Mouse (Mus musculus) kidney, embryonic 15.5 days (tissue): ENCODE data around the gene Dpy19l3. TPM values are rescaled to one million over a fixed set of nuclear protein-coding genes. Genes with fewer than 3 reads are reported as not detected.

ENCODE experiments used
- ATAC-seq: fragments of 200-750 bp; cut with Nextera tagmentation; replicated peaks from 2 replicates; pipeline ENCODE4 v1.8.0; 2017; ENCODE audit warnings: moderate TSS enrichment; ENCODE audit not compliant: low FRiP score
- H3K27ac ChIP-seq: fragments of 300-500 bp; sonication (generic); 2 replicates; pipeline ENCODE4 v1.5.1; 2015; ENCODE audit warnings: mild to moderate bottlenecking, inconsistent platforms
- H3K27me3 ChIP-seq: fragments of 300-500 bp; sonication (generic); 2 replicates; pipeline ENCODE4 v1.6.1; 2015; ENCODE audit warnings: inconsistent platforms
- H3K36me3 ChIP-seq: fragments of 300-500 bp; sonication (generic); 2 replicates; pipeline ENCODE4 v1.6.1; 2015; ENCODE audit warnings: inconsistent platforms
- H3K4me1 ChIP-seq: fragments of 300-500 bp; sonication (generic); 2 replicates; pipeline ENCODE4 v1.6.1; 2015; ENCODE audit warnings: inconsistent platforms
- H3K4me2 ChIP-seq: fragments of 300-500 bp; sonication (generic); 2 replicates; pipeline ENCODE4 v1.6.1; 2015; ENCODE audit warnings: moderate library complexity, mild to moderate bottlenecking, inconsistent platforms
- H3K4me3 ChIP-seq: fragments of 300-500 bp; sonication (generic); replicated peaks from 2 replicates; pipeline ENCODE4 v1.5.1; 2015; ENCODE audit warnings: mild to moderate bottlenecking, inconsistent platforms
- H3K9ac ChIP-seq: fragments of 300-500 bp; sonication (generic); 2 replicates; pipeline ENCODE4 v1.6.1; 2015; ENCODE audit warnings: mild to moderate bottlenecking, inconsistent platforms
- H3K9me3 ChIP-seq: fragments of 300-500 bp; sonication (generic); replicated peaks from 2 replicates; pipeline ENCODE4 v1.6.1; 2016; ENCODE audit warnings: inconsistent platforms
- WGBS: fragments of 180-500 bp; shearing (Covaris S2); methylation state at CpG from one replicate; pipeline ENCODE4 v1.1.7; 2015; ENCODE audit warnings: mixed read lengths; 5-methylcytosine and 5-hydroxymethylcytosine counted together
- polyA plus RNA-seq: library from polyadenylated mRNA; unstranded; fragments of >200 nt; fragmentation: Nextera tagmentation; extraction: Ambion mirVana; gene quantifications from 2 replicates; pipeline ENCODE4 v1.2.1, GENCODE M21; 2015

Dpy19l3 gene
- 26.1 and 26.9 TPM in 2 replicates for polyA plus RNA-seq

DNA sequence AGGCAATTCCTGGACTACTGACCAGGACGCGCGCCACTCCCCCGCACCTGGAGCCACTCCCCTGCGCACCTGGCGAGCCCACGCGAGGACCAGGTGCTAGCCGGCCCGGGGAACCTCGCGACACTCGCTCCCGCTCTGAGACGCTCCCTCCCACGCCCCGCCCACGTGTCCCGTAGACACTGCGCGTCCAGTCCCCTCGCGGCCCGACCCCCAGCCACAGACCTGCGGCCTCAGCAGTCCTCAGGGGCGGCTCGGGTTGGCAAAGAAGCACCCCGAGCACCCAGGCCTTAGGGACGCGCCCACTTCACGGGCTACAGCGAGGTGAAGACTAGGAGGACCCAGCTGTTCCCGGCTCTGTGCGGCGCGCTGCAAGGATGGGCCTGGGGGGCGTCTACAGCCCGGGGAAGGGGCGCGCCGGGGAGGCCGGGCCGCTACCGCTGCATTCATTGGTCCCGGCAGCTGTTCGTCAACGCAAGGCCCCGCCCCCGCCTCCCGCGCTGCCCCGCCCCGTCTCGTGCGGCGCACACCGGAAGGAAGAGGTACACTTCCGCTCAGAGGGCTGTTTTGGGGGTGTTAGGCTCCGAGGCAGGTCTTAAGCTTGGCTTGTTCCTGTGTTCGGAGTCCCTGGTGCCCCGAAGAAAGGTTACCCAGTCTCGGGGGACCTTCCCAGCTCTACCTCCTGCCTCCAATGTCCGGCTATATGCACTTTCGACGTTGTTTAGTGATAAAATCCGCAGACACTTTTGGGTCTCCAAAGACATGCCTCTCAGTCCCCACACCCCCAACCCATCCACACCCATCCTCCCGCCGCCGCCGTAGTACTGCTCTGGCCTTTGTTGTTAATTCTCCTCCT is at the start of gene Dpy19l3:
Gene Dpy19l3 (minus strand): TSS at position 422 of the 853 bp plus-strand sequence.
- H3K27me3 ChIP-seq, result no peaks in the 10 kb centered on the region
- peak within 1 kb of the TSS; percentile 93 for H3K4me2 ChIP-seq
- H3K27ac ChIP-seq, result peak within 1 kb of the TSS; percentile 78
- under 1% methylated on average over 69 of the region's 70 CpGs for WGBS
- ATAC-seq, result peak; percentile 97
- H3K4me3 ChIP-seq, result peak within 1 kb of the TSS; percentile 83
- H3K9ac ChIP-seq, result peak within 1 kb of the TSS; percentile 68
- peaks cover 16% of the 10 kb centered on the region for H3K4me1 ChIP-seq
- peaks cover 23% of the 10 kb centered on the region for H3K36me3 ChIP-seq
- H3K9me3 ChIP-seq, result no peaks in the 10 kb centered on the region

- WGBS, result 21% methylated on average over 26 of the region's 26 CpGs
- H3K9ac ChIP-seq, result peak within 1 kb of the TSS; percentile 91
- peak within 1 kb of the TSS; percentile 89 for H3K27ac ChIP-seq
- H3K27me3 ChIP-seq, result no peaks in the 10 kb centered on the region
- H3K4me2 ChIP-seq, result peak within 1 kb of the TSS; percentile 66
- no peaks in the 10 kb centered on the region for H3K9me3 ChIP-seq
- peaks cover 31% of the 10 kb centered on the region for H3K36me3 ChIP-seq
- H3K4me1 ChIP-seq, result peaks cover 10% of the 10 kb centered on the region
- H3K4me3 ChIP-seq, result peak within 1 kb of the TSS; percentile 69
- ATAC-seq, result peak; percentile 96
Measured at GRCm38 (mm10) chr7:35802906-35803595, 48.8 kb upstream of the Dpy19l3 start, which contains the start of gene Zfp507. TSS of gene Zfp507 (minus strand) at chr7:35803003.

DNA sequence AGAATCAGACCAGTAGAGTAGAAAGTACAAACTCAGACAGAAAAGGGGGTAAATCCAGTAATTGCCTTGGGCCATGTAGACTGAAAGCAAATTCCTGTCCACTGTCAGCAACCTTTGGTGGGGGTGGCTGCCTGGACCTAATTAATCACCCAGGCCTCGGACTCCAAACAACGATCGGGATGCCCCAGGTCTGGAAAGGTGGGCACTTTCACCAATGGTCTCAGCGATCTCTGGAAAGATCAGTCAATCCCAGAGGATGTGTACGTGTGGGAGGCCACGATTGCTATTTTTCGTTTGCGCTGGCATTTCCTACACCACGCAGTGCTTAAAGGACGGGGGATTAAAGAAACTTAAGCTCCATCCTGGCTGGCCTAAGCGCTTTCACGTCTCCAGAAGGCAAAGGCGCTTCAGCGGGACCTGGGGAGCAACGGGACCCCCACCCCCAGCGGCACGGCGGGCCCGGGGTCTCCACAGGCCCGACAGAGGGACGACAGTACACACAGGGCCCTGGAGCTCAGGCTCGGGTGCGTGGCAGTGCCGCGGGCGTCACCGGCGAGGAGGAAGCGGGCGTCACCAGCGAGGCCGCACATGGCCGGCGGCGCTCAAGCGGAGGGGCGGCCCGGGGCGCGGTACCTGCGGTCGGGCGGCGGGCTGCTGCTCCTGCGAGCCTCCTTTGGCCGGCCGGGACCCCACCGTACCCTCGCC is 48.1 kb upstream of the Dpy19l3 start:
- H3K9ac ChIP-seq, result peak overlapping the region; percentile 91
- no peaks in the 10 kb centered on the region for H3K9me3 ChIP-seq
- H3K4me3 ChIP-seq, result peak overlapping the region; percentile 69
- peaks cover 38% of the 10 kb centered on the region for H3K36me3 ChIP-seq
- H3K4me2 ChIP-seq, result peak overlapping the region; percentile 66
- no peaks in the 10 kb centered on the region for H3K27me3 ChIP-seq
- H3K27ac ChIP-seq, result peak overlapping the region; percentile 89
- H3K4me1 ChIP-seq, result peaks cover 10% of the 10 kb centered on the region
- under 1% methylated on average over 29 of the region's 49 CpGs for WGBS
- ATAC-seq, result peak; percentile 90

- H3K4me2 ChIP-seq, result no peak overlapping the region
- no peak overlapping the region for H3K9ac ChIP-seq
- peaks cover 97% of the 10 kb centered on the region for H3K36me3 ChIP-seq
- H3K4me3 ChIP-seq, result no peak overlapping the region
- H3K4me1 ChIP-seq, result peaks cover 6% of the 10 kb centered on the region
- ATAC-seq, result no peak
- WGBS, result 68% methylated on average over 7 of the region's 7 CpGs
- no peaks in the 10 kb centered on the region for H3K9me3 ChIP-seq
- H3K27ac ChIP-seq, result no peak overlapping the region
- no peaks in the 10 kb centered on the region for H3K27me3 ChIP-seq
Measured at GRCm38 (mm10) chr7:35796123-35796522, 41.9 kb upstream of the Dpy19l3 start.

GRCm38 (mm10) chr7:35794145-35794664 is 40.0 kb upstream of the Dpy19l3 start:
- H3K27ac ChIP-seq, result no peak overlapping the region
- WGBS, result 79% methylated on average over 12 of the region's 12 CpGs
- 0 out of 2 replicates have a peak, but pooled peaks cover 2% of the 10 kb centered on the region for H3K4me1 ChIP-seq
- H3K9me3 ChIP-seq, result no peaks in the 10 kb centered on the region
- no peak overlapping the region for H3K4me2 ChIP-seq
- H3K9ac ChIP-seq, result no peak overlapping the region
- no peak overlapping the region for H3K4me3 ChIP-seq
- H3K27me3 ChIP-seq, result no peaks in the 10 kb centered on the region
- peaks cover 97% of the 10 kb centered on the region for H3K36me3 ChIP-seq
- no peak for ATAC-seq

DNA sequence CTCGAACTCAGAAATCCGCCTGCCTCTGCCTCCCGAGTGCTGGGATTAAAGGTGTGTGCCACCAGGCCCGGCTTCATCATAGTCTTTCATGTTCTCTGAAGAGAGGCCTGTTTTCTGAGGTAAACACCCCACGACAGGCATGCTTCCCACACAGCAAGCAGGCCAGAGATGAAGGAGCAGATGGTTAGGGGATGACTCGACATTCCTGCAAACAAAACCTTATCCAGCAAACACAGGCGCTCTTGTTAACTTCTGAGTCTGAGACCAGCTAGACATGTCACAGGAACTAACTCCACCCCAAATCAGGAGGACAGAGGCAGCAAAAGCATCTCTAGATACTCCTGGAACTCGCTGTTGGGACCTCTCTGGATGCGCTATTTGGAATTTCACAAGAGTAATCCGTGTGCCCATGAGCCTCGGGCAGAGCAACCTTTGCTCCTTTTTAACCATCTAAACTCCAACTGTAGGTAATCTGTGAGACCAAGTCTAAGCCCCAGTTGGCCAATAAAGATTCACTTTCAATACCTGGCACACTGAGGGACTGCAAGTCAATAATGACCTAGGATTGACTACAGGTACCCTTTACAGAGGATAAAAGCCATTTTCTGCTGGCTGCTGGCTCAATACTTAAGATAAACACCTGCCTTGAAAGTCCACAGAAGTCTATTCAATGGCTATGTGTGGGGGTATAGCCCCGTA is 38.0 kb upstream of the Dpy19l3 start:
- 0 out of 2 replicates have a peak, but pooled peaks cover 2% of the 10 kb centered on the region for H3K4me1 ChIP-seq
- H3K4me3 ChIP-seq, result no peak overlapping the region
- no peak overlapping the region for H3K4me2 ChIP-seq
- H3K9ac ChIP-seq, result no peak overlapping the region
- ATAC-seq, result no peak
- H3K27me3 ChIP-seq, result no peaks in the 10 kb centered on the region
- no peak overlapping the region for H3K27ac ChIP-seq
- H3K36me3 ChIP-seq, result peaks cover 94% of the 10 kb centered on the region
- 89% methylated on average over 12 of the region's 12 CpGs for WGBS
- H3K9me3 ChIP-seq, result no peaks in the 10 kb centered on the region

DNA sequence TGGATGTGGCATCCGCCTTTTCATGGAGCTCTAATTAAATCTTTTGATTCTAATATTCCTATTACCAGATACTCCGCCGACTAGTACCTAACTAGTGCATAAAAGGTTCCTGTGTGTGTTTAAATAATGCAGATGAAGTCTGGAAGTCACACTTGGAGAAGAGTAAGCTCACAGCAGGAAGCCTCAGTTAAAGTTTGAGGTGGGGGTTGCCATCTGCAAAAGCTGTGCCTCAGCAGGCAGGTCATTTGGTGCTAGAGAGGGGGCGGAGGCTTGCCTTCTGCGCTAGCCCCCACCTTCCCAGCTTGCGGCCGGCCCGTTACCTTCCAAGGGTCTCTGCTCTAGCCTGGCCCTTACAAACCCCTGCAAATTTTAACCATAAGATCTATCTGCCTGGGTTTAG is 36.7 kb upstream of the Dpy19l3 start:
- ATAC-seq, result no peak
- WGBS, result 51% methylated on average over 8 of the region's 8 CpGs
- no peak overlapping the region for H3K4me2 ChIP-seq
- no peak overlapping the region for H3K9ac ChIP-seq
- H3K4me3 ChIP-seq, result no peak overlapping the region
- H3K27ac ChIP-seq, result no peak overlapping the region
- no peaks in the 10 kb centered on the region for H3K9me3 ChIP-seq
- H3K4me1 ChIP-seq, result 0 out of 2 replicates have a peak, but pooled peaks cover 2% of the 10 kb centered on the region
- no peaks in the 10 kb centered on the region for H3K27me3 ChIP-seq
- peaks cover 91% of the 10 kb centered on the region for H3K36me3 ChIP-seq

DNA sequence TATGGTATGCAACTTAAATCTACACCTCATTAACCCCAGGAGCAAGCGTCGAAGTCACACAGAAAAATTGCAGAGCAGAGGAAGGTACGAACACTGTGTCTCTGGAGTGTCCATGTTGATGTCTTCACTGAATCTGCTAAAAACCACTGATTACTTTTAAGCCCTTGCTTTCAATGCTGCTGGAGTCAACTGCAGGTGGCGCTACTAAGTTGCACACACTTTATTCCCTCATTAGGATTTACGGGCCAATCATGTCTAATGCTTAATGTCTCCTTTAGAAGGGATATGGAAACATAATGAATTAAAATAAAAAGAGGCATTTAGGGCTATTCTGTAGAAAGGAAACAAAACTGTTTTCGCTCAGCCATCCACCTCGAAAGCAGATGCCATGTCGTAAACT is 35.9 kb upstream of the Dpy19l3 start:
- ATAC-seq, result no peak
- H3K9me3 ChIP-seq, result no peaks in the 10 kb centered on the region
- no peak overlapping the region for H3K4me3 ChIP-seq
- 56% methylated on average over 8 of the region's 8 CpGs for WGBS
- H3K4me1 ChIP-seq, result 0 out of 2 replicates have a peak, but pooled peaks cover 2% of the 10 kb centered on the region
- H3K27ac ChIP-seq, result no peak overlapping the region
- H3K27me3 ChIP-seq, result no peaks in the 10 kb centered on the region
- peaks cover 91% of the 10 kb centered on the region for H3K36me3 ChIP-seq
- no peak overlapping the region for H3K9ac ChIP-seq
- no peak overlapping the region for H3K4me2 ChIP-seq

GRCm38 (mm10) chr7:35785579-35785978 is 31.3 kb upstream of the Dpy19l3 start:
- Histone ChIP-seq H3K4me1 (no peaks in the 10 kb centered on the region), H3K27ac (no peak overlapping the region), H3K9me3 (no peaks in the 10 kb centered on the region), H3K9ac (no peak overlapping the region), H3K4me3 (no peak overlapping the region), H3K4me2 (no peak overlapping the region), H3K27me3 (no peaks in the 10 kb centered on the region), H3K36me3 (peaks cover 88% of the 10 kb centered on the region)
- 72% methylated on average over 4 of the region's 4 CpGs for WGBS
- ATAC-seq, result no peak

DNA sequence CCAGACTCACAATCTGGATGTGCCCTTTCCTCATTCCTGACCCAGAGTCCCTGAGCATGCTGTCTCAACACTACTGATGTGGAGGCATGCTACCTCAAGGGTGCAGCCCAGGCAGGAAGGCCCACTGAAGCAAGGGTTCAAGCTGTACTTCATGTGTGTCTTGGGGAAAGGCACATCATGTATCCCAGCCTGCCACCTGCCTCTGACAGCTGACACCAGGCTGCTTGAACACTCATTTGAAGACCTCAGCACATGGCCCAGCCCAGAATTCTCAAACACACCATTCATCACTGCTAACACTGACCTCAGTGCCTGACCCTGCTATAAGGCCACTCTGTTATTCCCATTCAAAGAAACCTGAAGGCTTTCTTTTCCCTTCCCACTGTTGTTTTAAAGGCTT is 28.0 kb upstream of the Dpy19l3 start:
- H3K36me3 ChIP-seq, result peaks cover 89% of the 10 kb centered on the region

GRCm38 (mm10) chr7:35774127-35774526 is 19.9 kb upstream of the Dpy19l3 start:
- H3K27ac ChIP-seq, result no peak overlapping the region
- no peak overlapping the region for H3K4me2 ChIP-seq
- 70% methylated on average over 12 of the region's 12 CpGs for WGBS
- H3K27me3 ChIP-seq, result no peaks in the 10 kb centered on the region
- no peak overlapping the region for H3K9ac ChIP-seq
- no peaks in the 10 kb centered on the region for H3K9me3 ChIP-seq
- H3K4me3 ChIP-seq, result no peak overlapping the region
- peaks cover 72% of the 10 kb centered on the region for H3K36me3 ChIP-seq
- ATAC-seq, result no peak
- H3K4me1 ChIP-seq, result no peaks in the 10 kb centered on the region

More for the DNA sequence above, 28.0 kb upstream of the Dpy19l3 start:
- Histone ChIP-seq H3K27me3 (no peaks in the 10 kb centered on the region), H3K4me3 (no peak overlapping the region), H3K9ac (no peak overlapping the region), H3K9me3 (no peaks in the 10 kb centered on the region), H3K4me1 (no peaks in the 10 kb centered on the region), H3K4me2 (no peak overlapping the region), H3K27ac (no peak overlapping the region)
- ATAC-seq, result no peak
